In genomic region chr14:79879333-79880035, GRCm38 (mm10) we compare ENCODE assay signal across 11 mouse cellular contexts.
DNase-seq lines count a peak whose midpoint lies in the region; ATAC-seq lines count a peak whose summit lies in the region.
"Had no signal": no experiment of that assay in that cellular context is flagged by ENCODE, and none has a peak within 500 bp of the region (broad histone marks: within the 10 kb centered on the region; RNA-seq: fewer than 3 reads in every experiment).

No protein-coding gene starts in this region.

- WGBS in hindbrain, embryonic 11.5 days = 48% methylated on average over 11 of the region's 11 CpGs
- WGBS in midbrain, embryonic 14.5 days = 46% methylated on average over 11 of the region's 11 CpGs

- no peak overlapping the region for H3K4me2 ChIP-seq in hindbrain, embryonic 11.5 days (replicated peaks; ENCODE audit: low read depth, low read length)
- H3K4me2 ChIP-seq in midbrain, embryonic 14.5 days (ENCODE audit: low read length) = no peak overlapping the region
- H3K4me2 ChIP-seq: limb, embryonic 15.5 days; lung, embryonic 14.5 days had no signal

- no peak overlapping the region for H3K9ac ChIP-seq in hindbrain, embryonic 11.5 days (ENCODE audit: low read depth, low read length)
- no peak overlapping the region for H3K9ac ChIP-seq in midbrain, embryonic 14.5 days (replicated peaks; ENCODE audit: low read length)
- H3K9ac ChIP-seq: limb, embryonic 15.5 days; lung, embryonic 14.5 days had no signal

- H3K4me1 ChIP-seq in hindbrain, embryonic 11.5 days (replicated peaks; ENCODE audit: control insufficient read depth, insufficient read depth, low read length) = peaks cover 7% of the 10 kb centered on the region; the same call in 1 of the 2 replicates
- H3K4me1 ChIP-seq in midbrain, embryonic 14.5 days (ENCODE audit: control insufficient read depth, insufficient read depth, low read length) = peaks cover 42% of the 10 kb centered on the region
- H3K4me1 ChIP-seq: limb, embryonic 15.5 days had no signal

- peak; percentile 31; the same call in 1 of the 2 replicates for ATAC-seq in hindbrain, embryonic 11.5 days (ENCODE audit: low FRiP score)
- peak; percentile 37; the same call in 1 of the 2 replicates for ATAC-seq in midbrain, embryonic 14.5 days (ENCODE audit: low FRiP score, low TSS enrichment)

- H3K9me3 ChIP-seq in hindbrain, embryonic 11.5 days (ENCODE audit: control insufficient read depth, low read length) = no peaks in the 10 kb centered on the region
- H3K9me3 ChIP-seq in midbrain, embryonic 14.5 days (ENCODE audit: control insufficient read depth, low read length) = no peaks in the 10 kb centered on the region
- H3K9me3 ChIP-seq: limb, embryonic 15.5 days had no signal

- no peak overlapping the region for H3K27ac ChIP-seq in hindbrain, embryonic 11.5 days (ENCODE audit: low read depth, low read length)
- H3K27ac ChIP-seq in midbrain, embryonic 14.5 days (replicated peaks; ENCODE audit: low read depth, low read length) = peak overlapping the region; percentile 64
- H3K27ac ChIP-seq: limb, embryonic 15.5 days had no signal

- peaks cover 25% of the 10 kb centered on the region for H3K27me3 ChIP-seq in hindbrain, embryonic 11.5 days (ENCODE audit: control insufficient read depth, insufficient read depth, low read length)
- H3K27me3 ChIP-seq in midbrain, embryonic 14.5 days (ENCODE audit: control insufficient read depth, insufficient read depth, low read length) = peaks cover 16% of the 10 kb centered on the region
- H3K27me3 ChIP-seq: limb, embryonic 15.5 days had no signal

- peak; percentile 8 for DNase-seq in right cerebral cortex, postnatal 25 days
- no peak for DNase-seq in right cerebral cortex, postnatal 4 days
- peak; percentile 42 for DNase-seq in hindbrain, embryonic 11.5 days (ENCODE audit: low spot score)
- DNase-seq in midbrain, embryonic 14.5 days = peak; percentile 60
- no peak for DNase-seq in T-cell, adult 2 months (ENCODE audit: low spot score)
- DNase-seq in adrenal gland, postnatal 36 days = no peak
- no peak for DNase-seq in adrenal gland, postnatal 10 days
- no peak for DNase-seq in lung, postnatal 10 days
- DNase-seq: kidney, postnatal 25 days; lung, embryonic 14.5 days had no signal

- no peaks in the 10 kb centered on the region for H3K36me3 ChIP-seq in hindbrain, embryonic 11.5 days (ENCODE audit: control insufficient read depth, insufficient read depth, low read length)
- no peaks in the 10 kb centered on the region for H3K36me3 ChIP-seq in midbrain, embryonic 14.5 days (ENCODE audit: control insufficient read depth, insufficient read depth, low read length)
- H3K36me3 ChIP-seq: limb, embryonic 15.5 days had no signal

- H3K4me3 ChIP-seq in hindbrain, embryonic 11.5 days (ENCODE audit: low read depth, low read length) = no peak overlapping the region
- H3K4me3 ChIP-seq in midbrain, embryonic 14.5 days (replicated peaks; ENCODE audit: low read depth, low read length) = no peak overlapping the region
- H3K4me3 ChIP-seq: limb, embryonic 15.5 days had no signal

Comparison
In these comparisons a context has a peak if more than half of its experiments do, and no peak if none do; other contexts are left out.
1. DNase-seq: peak in right cerebral cortex, postnatal 25 days (single experiment), hindbrain, embryonic 11.5 days (single experiment) and midbrain, embryonic 14.5 days (single experiment); none in right cerebral cortex, postnatal 4 days (single experiment), T-cell, adult 2 months (single experiment), adrenal gland, postnatal 36 days (0 of 2), adrenal gland, postnatal 10 days (single experiment) and lung, postnatal 10 days (single experiment).